Mouse (Mus musculus): Measurements from ENCODE around the gene Gse1.

Gse1 gene

DNA sequence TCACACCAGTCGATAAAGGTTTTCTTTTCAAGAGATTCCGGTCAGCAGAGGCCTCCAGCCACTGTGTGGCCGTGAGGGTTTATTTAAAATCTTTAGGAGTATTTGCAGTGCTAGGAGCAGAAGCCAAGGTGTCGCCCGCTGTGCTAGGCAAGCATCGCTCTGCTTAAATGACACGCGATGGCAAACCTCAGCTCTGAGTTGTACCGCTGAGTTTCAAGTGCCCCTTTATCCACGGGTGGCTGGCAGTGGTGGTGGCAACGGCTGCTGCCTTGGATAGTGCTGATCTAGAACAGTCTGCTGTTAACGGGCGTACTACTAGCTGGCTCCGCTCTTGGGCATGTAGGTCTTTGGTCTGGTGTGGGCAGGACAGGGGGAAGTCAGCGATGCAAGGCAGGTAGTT, 62.4 kb downstream of the Gse1 start:
- TF ChIP-seq GATA4 (IDR thresholded peaks at IDR 0.05; ENCODE audit: insufficient replicate concordance, low read length) = no peak

DNA sequence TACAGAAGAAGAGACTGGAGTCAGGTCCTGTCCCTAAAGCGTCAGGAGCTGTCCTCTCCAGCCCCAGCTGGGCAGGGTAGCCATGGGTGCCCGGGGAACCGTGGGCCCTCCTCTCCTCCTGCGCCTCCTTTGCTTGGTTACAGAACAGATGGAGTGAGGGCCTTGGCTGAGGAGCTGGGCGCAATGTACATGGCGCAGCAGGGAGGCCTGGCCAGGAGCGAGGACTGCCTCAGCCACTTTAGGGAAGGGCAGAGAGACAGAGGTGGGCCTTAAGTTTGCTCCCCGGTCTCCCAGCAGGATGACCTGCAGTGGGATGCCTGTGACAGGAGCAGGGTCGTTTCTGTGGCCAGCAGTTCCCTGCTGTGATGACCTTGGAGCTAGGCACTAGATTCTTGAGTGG, 63.4 kb downstream of the Gse1 start:
- TF ChIP-seq GATA4 (IDR thresholded peaks at IDR 0.05; ENCODE audit: insufficient replicate concordance, low read length) = no peak

DNA sequence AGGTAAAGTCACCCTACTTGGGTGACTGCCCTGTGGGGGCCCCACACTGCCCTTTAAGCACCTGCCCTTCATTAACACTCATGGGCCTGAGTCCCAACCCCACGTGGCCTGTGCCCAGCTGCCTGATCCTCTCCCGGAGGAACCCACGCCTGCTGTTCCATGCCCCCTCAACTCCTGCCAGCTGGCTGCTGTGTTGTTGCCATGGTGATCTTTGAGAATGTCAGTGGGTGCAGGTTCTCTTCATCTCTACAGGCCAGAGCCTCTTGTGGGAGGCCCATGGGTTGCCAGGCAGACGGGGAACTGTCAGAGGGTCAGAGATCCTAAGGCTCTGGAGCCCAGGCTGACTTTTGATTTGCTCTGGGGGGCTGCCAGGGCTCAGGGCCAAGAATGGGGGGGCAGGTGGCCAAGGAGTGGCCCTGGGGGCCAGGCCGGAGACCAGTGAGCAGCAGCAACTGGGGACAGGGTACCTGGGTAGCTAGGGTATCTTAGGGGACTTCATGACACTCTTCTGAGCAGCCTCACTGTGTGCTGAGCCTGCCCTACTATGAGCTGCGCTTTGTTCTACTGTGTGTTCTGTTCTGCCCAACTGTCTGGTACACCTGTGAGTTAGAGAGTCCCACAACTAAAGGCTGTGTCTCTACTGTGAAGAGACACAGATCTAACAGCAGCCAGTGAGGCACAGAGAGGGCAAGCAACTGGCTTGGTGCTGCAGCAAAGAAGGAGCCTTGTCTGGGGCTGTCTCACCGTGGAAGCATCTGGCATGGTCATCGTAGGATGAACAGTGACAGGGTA, 64.3 kb downstream of the Gse1 start:
- no peak for TF ChIP-seq GATA4 (IDR thresholded peaks at IDR 0.05; ENCODE audit: insufficient replicate concordance, low read length)

DNA sequence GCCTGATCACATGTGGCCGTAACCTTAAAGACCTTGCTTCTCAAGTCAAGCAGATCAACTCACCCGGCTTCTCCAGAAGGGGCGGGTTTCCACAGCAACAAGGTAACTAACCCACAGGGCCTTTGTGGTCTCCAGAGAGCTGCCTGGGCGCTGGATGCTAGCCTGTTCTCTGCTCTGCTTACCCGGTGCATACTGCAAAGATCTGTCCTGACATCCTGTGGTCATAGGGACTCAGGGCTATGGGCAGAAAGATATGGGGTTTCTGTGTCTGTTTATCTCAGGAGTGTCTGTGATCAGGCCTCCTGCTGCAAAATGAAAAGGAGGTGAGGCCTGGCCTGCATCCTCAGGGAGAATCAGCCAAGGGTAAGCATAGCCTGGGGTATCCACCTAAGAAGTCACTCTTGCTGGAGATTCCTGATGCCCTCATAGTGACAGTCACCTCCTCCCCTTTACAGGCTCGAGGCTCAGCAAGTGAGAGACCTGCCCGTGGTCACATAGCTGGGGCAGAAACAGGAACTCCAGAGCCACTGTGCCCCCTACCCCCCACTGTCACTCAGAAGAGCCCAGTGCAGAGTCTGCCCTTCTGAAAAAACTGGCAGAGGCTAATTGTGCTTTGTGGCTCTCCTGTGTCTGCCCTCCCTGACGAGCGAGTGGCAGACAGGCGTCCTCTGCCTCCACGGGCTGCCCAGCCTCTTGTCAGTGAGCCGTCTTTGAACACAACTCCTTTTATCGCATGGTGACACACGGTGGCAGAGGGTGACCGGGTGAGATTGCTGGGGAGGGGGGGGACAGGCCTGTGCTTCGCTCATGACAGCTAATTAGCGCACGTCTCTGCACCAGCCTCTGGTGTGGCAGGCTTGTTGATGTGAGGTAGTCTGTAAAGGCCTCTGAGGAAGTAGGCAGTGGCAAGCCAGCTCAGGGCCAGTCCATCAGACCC, 65.4 kb downstream of the Gse1 start:
- no peak for TF ChIP-seq GATA4 (IDR thresholded peaks at IDR 0.05; ENCODE audit: insufficient replicate concordance, low read length)

DNA sequence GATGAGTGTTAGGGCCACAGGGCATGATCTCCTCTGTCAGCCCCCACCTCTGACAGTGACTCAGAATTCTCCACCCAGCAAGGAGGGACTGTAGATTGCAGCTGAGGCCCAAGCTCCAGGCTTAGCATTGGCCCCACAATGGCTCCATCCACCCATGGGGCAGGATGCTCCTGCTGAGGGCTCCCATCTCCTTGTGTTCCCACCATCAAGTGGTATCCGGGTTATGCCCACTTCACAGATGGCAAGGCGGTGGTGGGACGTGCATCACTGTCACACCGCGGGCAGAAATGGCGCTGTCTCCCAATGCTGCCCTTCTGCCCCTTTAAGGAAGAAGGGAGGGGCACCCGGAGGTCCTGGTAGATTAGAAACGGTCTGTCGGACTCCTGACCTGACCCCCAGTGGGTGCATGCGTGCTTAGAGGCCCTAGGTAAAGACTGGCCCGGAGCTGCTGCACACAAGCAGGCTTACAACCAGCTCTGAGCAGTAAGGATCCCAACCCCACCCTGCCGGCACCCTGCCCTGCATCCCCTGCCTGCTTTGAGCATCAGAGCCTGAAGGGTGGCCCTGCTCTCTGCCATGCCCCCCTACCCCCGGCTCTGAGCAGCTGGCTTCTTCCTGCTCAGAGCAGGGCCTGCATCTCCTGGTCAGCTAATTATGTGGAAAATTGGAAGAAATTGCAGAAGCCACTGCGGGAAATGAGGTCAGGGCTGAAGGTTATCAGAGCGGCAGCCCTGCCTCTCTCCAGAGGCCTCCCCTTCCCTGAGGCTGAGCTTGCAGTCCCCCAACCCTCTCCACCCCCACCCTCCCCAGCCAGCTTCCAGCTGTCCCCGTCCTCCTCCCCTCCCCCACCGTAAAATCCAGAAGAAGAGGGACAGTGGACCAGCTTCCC, 67.0 kb downstream of the Gse1 start:
- TF ChIP-seq GATA4 (IDR thresholded peaks at IDR 0.05; ENCODE audit: insufficient replicate concordance, low read length) = peak; percentile 58; the same call in 1 of the 2 replicates

DNA sequence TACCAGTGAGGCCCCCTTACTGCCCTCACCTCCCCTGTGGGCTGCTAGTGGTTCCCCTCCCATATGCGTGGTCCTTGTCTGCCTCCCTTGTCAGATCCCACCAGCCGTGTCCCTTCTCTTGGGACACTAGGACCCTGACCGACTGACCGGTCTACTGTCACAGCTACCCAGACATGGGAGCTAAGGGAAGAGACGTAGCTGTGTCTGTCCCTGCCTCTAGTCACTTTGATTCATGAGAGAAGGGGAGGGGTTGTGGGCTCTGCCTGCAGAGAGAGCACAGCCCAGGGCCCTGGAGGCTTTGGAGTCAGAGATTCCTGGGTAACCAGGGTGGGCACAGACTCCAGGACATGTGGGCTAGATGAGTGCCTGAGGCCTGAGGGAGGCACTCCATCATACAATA, 68.7 kb downstream of the Gse1 start:
- no peak for TF ChIP-seq GATA4 (IDR thresholded peaks at IDR 0.05; ENCODE audit: insufficient replicate concordance, low read length)

DNA sequence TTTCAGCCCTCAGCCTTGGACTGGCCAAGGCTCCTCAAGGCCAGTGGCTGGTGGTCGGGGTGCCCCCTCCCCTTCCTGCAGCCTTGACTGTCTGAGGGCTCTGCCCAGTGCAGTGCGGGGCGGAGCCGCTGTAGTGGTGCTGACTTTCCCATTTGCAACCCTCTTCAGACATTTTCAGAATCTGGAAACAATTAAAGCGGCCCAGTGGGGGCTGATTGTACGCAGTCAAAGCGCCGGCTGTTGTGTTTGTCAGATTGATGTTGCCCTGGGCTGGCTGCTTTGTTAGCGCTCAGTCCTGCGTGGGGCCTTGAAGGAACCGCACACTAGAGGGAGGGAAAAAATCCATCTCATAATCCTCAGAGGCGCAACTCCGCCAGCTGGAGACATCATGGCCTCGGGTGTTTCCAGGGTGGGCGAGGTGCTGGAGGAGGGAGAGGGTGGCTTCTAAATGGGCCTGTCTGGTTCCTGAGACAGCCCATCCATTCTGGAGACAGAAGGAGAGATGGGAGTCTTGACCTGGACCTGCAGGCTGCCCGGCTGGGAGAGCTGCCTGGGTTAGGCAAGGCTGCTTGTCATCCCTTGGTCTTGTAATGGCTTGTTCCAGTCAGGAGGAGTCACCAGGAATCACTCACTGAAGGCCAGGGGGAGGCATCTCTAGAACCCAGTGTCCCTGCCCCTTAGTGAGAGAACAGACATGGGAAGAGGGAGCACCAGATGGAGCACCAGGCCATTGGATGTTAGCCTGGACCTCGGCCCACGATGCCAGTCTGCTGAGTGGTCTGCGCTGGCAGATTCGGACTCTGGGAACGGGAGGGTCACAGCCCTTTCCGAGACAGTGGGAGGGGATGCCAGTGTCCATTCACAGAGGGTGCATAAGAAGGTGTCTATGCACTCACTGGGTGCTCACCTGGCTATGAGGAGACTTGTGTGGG, 70.6 kb downstream of the Gse1 start:
- no peak for TF ChIP-seq GATA4 (IDR thresholded peaks at IDR 0.05; ENCODE audit: insufficient replicate concordance, low read length)

DNA sequence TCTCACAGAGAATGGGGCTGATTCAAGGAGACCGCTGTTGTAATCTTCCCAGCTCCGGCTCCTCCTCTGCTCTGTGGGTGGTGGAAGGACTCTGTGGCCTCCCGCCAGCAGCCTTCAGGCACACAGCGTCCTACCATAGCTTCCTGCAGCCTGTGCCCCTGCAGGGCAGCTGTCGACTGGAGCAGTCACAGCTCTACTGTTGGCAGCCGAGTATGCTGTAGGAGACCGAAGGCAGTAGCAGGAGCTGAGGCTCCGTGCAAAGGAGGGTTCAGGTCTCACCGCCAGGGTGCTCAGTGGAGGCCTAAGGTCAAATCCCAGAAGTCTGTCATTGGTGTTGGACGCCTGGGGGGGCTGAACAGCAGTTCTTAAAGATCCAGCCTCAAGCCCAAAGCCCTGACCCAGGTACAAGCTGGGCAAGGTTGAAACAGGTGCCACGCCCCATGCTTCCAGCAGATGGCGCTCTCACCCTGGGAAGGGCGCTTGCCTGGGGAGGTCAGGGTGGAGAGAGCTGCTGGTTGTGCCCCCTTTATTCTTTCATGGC, 72.4 kb downstream of the Gse1 start:
- no peak for TF ChIP-seq GATA4 (IDR thresholded peaks at IDR 0.05; ENCODE audit: insufficient replicate concordance, low read length)

DNA sequence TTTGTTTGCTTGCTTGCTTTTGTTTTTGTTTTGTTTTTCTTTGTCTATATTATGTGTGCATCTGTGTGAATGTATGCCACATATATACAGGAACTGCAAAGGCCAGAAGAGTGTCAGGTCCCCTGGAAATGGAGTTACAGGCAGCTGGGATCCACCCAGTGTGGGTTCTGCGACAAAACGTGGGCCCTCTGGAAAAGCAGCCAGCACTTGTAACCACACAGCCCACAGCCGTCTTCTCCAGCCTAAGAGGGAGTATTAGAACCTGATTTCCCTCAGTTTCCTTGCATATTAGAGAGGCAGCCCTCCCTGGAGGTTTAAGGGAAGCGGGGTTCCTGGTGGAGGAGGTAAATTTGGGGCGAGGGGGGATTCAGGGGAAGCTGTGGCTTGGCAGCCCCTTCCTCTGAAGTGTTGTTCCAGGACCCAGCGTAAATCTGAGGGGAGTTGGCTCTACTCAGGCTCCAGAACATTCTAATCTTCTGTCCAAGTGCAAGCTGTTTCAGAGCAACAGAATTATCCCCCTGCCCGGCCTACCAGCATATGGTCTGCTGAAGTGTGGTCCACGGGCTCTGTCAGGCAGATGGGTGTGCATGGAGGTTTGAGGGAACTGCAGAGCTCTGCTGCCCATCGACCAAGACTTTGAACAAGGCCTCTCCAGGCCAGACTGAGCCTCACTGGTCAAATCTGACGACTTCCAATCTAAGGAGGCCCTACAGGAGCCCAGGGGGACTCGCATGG, 74.9 kb downstream of the Gse1 start:
- no peak for TF ChIP-seq GATA4 (IDR thresholded peaks at IDR 0.05; ENCODE audit: insufficient replicate concordance, low read length)

DNA sequence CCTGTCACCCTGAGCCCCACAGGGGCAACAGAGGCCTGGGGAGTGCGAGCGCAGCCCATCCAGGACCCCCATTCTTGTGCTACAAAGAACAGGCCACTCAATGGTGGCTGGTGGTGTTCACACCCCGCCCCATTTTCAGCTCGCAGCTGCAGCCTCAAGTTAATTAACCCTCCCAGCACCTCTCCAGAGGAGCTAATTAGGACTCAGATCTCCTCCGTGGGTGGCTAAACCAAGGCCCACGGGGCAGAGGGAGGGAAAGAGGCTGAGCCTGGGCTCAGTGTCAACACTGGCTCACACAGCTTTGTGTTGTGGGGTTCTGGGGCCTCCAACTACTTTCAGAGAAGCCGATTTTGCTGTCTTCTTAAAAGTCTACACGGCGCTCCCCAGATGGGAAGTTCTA, 75.8 kb downstream of the Gse1 start:
- no peak for TF ChIP-seq GATA4 (IDR thresholded peaks at IDR 0.05; ENCODE audit: insufficient replicate concordance, low read length)

DNA sequence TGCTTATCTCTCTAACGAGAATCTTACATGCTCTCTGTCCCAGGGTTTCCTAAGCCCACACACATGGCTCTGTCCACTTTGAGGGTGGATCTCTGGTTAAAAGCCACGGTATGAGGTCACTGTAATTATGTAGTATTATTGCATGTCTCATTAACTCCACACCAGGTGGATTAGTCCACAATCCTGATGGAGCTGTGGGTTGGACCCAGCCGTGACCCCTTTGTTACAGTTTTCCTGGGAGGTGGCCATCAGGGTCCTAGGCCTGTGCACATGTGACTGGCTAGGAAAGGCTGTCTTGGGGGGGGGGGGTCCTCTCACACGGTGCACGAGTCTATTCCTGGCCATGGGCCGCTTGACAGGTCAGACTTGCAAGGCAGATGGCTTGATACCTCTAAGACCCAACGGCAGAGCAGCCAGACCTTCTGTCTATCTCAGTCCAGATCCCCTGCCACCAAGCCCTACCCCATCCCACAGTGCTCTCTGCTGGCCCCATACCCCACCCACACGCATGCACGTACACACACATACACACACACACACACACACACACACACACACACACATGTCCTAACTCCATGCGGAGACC, 77.6 kb downstream of the Gse1 start:
- no peak for TF ChIP-seq GATA4 (IDR thresholded peaks at IDR 0.05; ENCODE audit: insufficient replicate concordance, low read length)

DNA sequence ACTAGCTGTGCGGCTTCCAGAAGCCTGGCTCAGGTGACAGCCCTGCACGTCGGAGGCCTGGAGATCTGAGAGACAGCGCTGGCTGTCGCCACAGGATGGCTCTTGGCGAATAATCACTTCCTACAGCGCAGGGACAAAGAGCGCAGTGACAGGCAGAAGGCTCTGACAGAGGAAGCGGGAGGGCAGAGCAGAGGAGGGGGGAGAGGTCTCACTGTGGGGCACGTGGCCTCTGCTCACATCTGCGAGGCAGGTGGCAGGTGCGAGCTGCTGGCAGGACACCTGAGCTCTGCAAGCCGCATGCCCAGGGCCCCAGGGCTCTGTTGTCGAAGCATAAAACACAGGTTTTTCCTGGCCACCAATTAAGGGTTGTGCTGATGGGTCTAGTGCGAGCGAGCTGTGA, 78.8 kb downstream of the Gse1 start:
- TF ChIP-seq GATA4 (IDR thresholded peaks at IDR 0.05; ENCODE audit: insufficient replicate concordance, low read length) = no peak

DNA sequence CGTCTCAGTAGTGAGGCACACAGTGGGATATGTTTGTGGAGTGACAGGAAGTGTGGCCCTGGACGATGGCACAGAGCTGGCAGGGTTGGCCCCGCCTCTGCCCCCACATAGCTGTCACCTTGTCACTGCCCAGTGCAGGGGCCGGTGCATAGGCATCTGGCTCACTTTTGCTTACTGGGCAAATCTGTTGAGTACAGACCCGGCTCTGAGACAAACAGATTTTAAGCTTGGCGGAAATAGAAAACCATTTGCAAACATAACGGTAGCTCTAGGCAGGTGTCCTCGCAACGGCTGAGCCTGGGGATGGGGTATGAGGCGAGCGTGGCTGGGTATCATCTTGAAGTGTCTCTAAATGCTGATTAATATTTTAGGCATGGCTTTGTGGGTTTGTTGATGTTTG, 79.3 kb downstream of the Gse1 start:
- TF ChIP-seq GATA4 (IDR thresholded peaks at IDR 0.05; ENCODE audit: insufficient replicate concordance, low read length) = no peak
